Mouse (Mus musculus) MEL (cell line): ENCODE data around the gene Ptprh. TPM values are rescaled to one million over a fixed set of nuclear protein-coding genes. Genes with fewer than 3 reads are reported as not detected.

Experiments used
- DNase-seq: peaks from one replicate; pipeline ENCODE4 v3.0.0; 2011; ENCODE audit warnings: low read depth, low spot score
- H3K27ac ChIP-seq: 2 replicates; pipeline ENCODE4 v1.5.1; 2012; ENCODE audit warnings: low read depth, mild to moderate bottlenecking, control low read depth, low read length, moderate library complexity; ENCODE audit not compliant: control insufficient read depth
- H3K27me3 ChIP-seq, 2 experiments: fragments of 150-350 bp in 1 of 2; sonication (generic) in 1 of 2; 2 replicates each; pipeline ENCODE4 v1.6.1; 2012; ENCODE audit warnings: low read length in 2 of 2, mild to moderate bottlenecking in 2 of 2, improper control_type of control experiment in 1 of 2, moderate library complexity in 1 of 2; ENCODE audit not compliant: insufficient read depth in 2 of 2, control insufficient read depth in 1 of 2
- H3K36me3 ChIP-seq, 2 experiments: 2 replicates each; pipeline ENCODE4 v1.6.1; 2012 to 2014; ENCODE audit warnings: low read length in 2 of 2, improper control_type of control experiment in 1 of 2, inconsistent platforms in 1 of 2, mild to moderate bottlenecking in 1 of 2; ENCODE audit not compliant: insufficient read depth in 2 of 2, control insufficient read depth in 1 of 2
- H3K4me1 ChIP-seq, 2 experiments: fragments of 150-350 bp in 1 of 2; sonication (generic) in 1 of 2; 2 replicates each; pipeline ENCODE4 v1.6.1; 2012; ENCODE audit warnings: low read length in 2 of 2, improper control_type of control experiment in 1 of 2, mild to moderate bottlenecking in 1 of 2; ENCODE audit not compliant: insufficient read depth in 2 of 2, control insufficient read depth in 1 of 2
- H3K4me3 ChIP-seq, 2 experiments: fragments of 150-350 bp in 1 of 2; sonication (generic) in 1 of 2; 2 replicates each; pipeline ENCODE4 v1.5.1; 2012; ENCODE audit warnings: low read depth in 2 of 2, low read length in 2 of 2, mild to moderate bottlenecking in 2 of 2, moderate library complexity in 2 of 2, control low read depth in 1 of 2, improper control_type of control experiment in 1 of 2; ENCODE audit not compliant: control insufficient read depth in 1 of 2, insufficient read depth in 1 of 2
- H3K79me2 ChIP-seq: 2 replicates; pipeline ENCODE4 v1.6.1; 2012; ENCODE audit warnings: mild to moderate bottlenecking, low read length, moderate library complexity; ENCODE audit not compliant: control insufficient read depth, poor library complexity, insufficient read depth
- H3K9ac ChIP-seq: 2 replicates; pipeline ENCODE4 v1.6.1; 2012; ENCODE audit warnings: low read depth, mild to moderate bottlenecking, control low read depth, low read length, moderate library complexity; ENCODE audit not compliant: control insufficient read depth, poor library complexity, severe bottlenecking
- H3K9me3 ChIP-seq: fragments of 150-350 bp; sonication (generic); replicated peaks from 2 replicates; pipeline ENCODE4 v1.6.1; 2012; ENCODE audit warnings: mild to moderate bottlenecking, low read length, improper control_type of control experiment, moderate library complexity; ENCODE audit not compliant: insufficient read depth
- BHLHE40 ChIP-seq: IDR thresholded peaks from 2 replicates; pipeline ENCODE4 v1.6.1; 2012; ENCODE audit warnings: low read depth, mild to moderate bottlenecking, inconsistent platforms, low read length, improper control_type of control experiment, borderline replicate concordance
- CHD1 ChIP-seq: IDR thresholded peaks from 2 replicates; pipeline ENCODE4 v1.6.1; 2012; ENCODE audit warnings: low read depth, mild to moderate bottlenecking, inconsistent platforms, low read length, improper control_type of control experiment
- CHD2 ChIP-seq: IDR thresholded peaks from 2 replicates; pipeline ENCODE4 v1.6.1; 2011; ENCODE audit warnings: low read length, improper control_type of control experiment
- E2F4 ChIP-seq: IDR thresholded peaks from 2 replicates; pipeline ENCODE4 v1.6.1; 2011; ENCODE audit warnings: low read depth, low read length, improper control_type of control experiment, borderline replicate concordance
- ELF1 ChIP-seq: IDR thresholded peaks from 2 replicates; pipeline ENCODE4 v1.6.1; 2014; ENCODE audit warnings: low read depth, mild to moderate bottlenecking, inconsistent platforms, low read length, improper control_type of control experiment, moderate library complexity
- EP300 ChIP-seq, 2 experiments: IDR thresholded peaks; 2 replicates each; pipeline ENCODE4 v1.6.1; 2011; ENCODE audit warnings: improper control_type of control experiment in 2 of 2, low read length in 2 of 2, low read depth in 1 of 2, mild to moderate bottlenecking in 1 of 2
- GABPA ChIP-seq: IDR thresholded peaks from 2 replicates; pipeline ENCODE4 v1.6.1; 2012; ENCODE audit warnings: low read depth, mild to moderate bottlenecking, inconsistent platforms, low read length, improper control_type of control experiment, moderate library complexity
- GATA1 ChIP-seq: IDR thresholded peaks from 2 replicates; pipeline ENCODE4 v1.6.1; 2011; ENCODE audit warnings: low read depth, low read length, improper control_type of control experiment
- HCFC1 ChIP-seq: IDR thresholded peaks from 2 replicates; pipeline ENCODE4 v1.6.1; 2012; ENCODE audit warnings: low read depth, mild to moderate bottlenecking, inconsistent platforms, low read length, improper control_type of control experiment, moderate library complexity
- JUND ChIP-seq: IDR thresholded peaks from 2 replicates; pipeline ENCODE4 v1.6.1; 2011; ENCODE audit warnings: low read depth, mild to moderate bottlenecking, improper control_type of control experiment, low read length
- MEF2A ChIP-seq: IDR thresholded peaks from 2 replicates; pipeline ENCODE4 v1.6.1; 2014; ENCODE audit warnings: low read depth, mild to moderate bottlenecking, inconsistent platforms, low read length, improper control_type of control experiment; ENCODE audit not compliant: poor library complexity, insufficient replicate concordance, severe bottlenecking; ENCODE audit errors: extremely low read depth
- MXI1 ChIP-seq: IDR thresholded peaks from 2 replicates; pipeline ENCODE4 v1.6.1; 2011; ENCODE audit warnings: mild to moderate bottlenecking, low read depth, low read length, improper control_type of control experiment
- POLR2A ChIP-seq, 2 experiments: IDR thresholded peaks; 2 replicates each; pipeline ENCODE4 v1.6.1; 2011 to 2012; ENCODE audit warnings: low read length in 2 of 2, mild to moderate bottlenecking in 2 of 2, control low read depth in 1 of 2, improper control_type of control experiment in 1 of 2, low read depth in 1 of 2, moderate library complexity in 1 of 2; ENCODE audit not compliant: control insufficient read depth in 1 of 2, insufficient read depth in 1 of 2, poor library complexity in 1 of 2
- POLR2AphosphoS2 ChIP-seq: IDR thresholded peaks from 2 replicates; pipeline ENCODE4 v1.6.1; 2011; ENCODE audit warnings: low read length, improper control_type of control experiment
- RAD21 ChIP-seq: IDR thresholded peaks from 2 replicates; pipeline ENCODE4 v1.6.1; 2011; ENCODE audit warnings: mild to moderate bottlenecking, low read depth, low read length, improper control_type of control experiment
- RCOR1 ChIP-seq: IDR thresholded peaks from 2 replicates; pipeline ENCODE4 v1.6.1; 2012; ENCODE audit warnings: low read depth, mild to moderate bottlenecking, inconsistent platforms, low read length, improper control_type of control experiment
- SMC3 ChIP-seq: IDR thresholded peaks from 2 replicates; pipeline ENCODE4 v1.6.1; 2011; ENCODE audit warnings: low read depth, low read length, improper control_type of control experiment
- TAL1 ChIP-seq: IDR thresholded peaks from 2 replicates; pipeline ENCODE4 v1.6.1; 2012; ENCODE audit warnings: mild to moderate bottlenecking, inconsistent platforms, low read length, moderate library complexity, mixed read lengths
- TCF12 ChIP-seq: IDR thresholded peaks from 2 replicates; pipeline ENCODE4 v1.6.1; 2014; ENCODE audit warnings: low read depth, mild to moderate bottlenecking, inconsistent platforms, low read length, improper control_type of control experiment, moderate library complexity
- USF2 ChIP-seq, 2 experiments: IDR thresholded peaks; 2 replicates each; pipeline ENCODE4 v1.6.1; 2011 to 2012; ENCODE audit warnings: improper control_type of control experiment in 2 of 2, low read length in 2 of 2, borderline replicate concordance in 1 of 2, inconsistent platforms in 1 of 2, low read depth in 1 of 2, mild to moderate bottlenecking in 1 of 2; ENCODE audit not compliant: insufficient read depth in 1 of 2
- ZC3H11A ChIP-seq: IDR thresholded peaks from 2 replicates; pipeline ENCODE4 v1.6.1; 2012; ENCODE audit warnings: low read depth, mild to moderate bottlenecking, inconsistent platforms, low read length, improper control_type of control experiment
- ZKSCAN1 ChIP-seq: IDR thresholded peaks from 2 replicates; pipeline ENCODE4 v1.6.1; 2012; ENCODE audit warnings: low read depth, mild to moderate bottlenecking, inconsistent platforms, low read length, improper control_type of control experiment, moderate library complexity
- polyA plus RNA-seq, 2 experiments: library from polyadenylated mRNA; stranded (reverse) in 1 of 2; unstranded in 1 of 2; fragments of >175 nt in 1 of 2; fragments of >200 nt in 1 of 2; gene quantifications; 2 replicates each; pipeline versions ENCODE4 v1.2.1 to v1.2.4; 2012; ENCODE audit warnings: low replicate concordance in 2 of 2, low read depth in 1 of 2; ENCODE audit not compliant: insufficient read length in 2 of 2, insufficient read depth in 1 of 2, missing spikeins in 1 of 2
- total RNA-seq: library from RNA; depleted of rRNA; stranded (reverse); fragments of 300-350 nt; gene quantifications from 2 replicates; pipeline ENCODE4 v1.2.3, GENCODE M21; 2012

Ptprh gene
- total and polyA plus RNA-seq, 3 experiments = not detected

DNA sequence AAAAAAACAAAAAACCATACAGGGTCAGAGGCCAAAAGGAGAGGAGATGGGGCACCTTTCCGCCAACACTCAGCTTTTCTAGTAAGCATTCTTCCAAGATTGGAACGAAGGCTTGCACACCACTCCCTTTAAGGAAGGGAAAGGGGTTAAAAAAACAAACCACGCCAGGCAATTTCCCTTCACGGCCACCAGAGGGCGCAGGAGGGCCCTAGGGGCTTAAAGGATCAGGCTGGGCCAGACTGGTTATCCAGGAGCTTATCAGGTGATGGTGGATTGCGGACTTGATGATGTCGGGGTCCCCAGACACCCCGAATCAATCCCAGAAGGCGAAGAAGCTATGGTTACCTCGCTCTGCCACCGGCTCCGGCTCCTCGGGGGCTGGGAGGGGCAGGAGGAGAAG is 90.6 kb downstream of the Ptprh start (continued):
- TF ChIP-seq POLR2AphosphoS2 (no peak), E2F4 (no peak), MXI1 (no peak), MEF2A (no peak), RAD21 (peak; percentile 2; the same call in 1 of the 2 replicates)

DNA sequence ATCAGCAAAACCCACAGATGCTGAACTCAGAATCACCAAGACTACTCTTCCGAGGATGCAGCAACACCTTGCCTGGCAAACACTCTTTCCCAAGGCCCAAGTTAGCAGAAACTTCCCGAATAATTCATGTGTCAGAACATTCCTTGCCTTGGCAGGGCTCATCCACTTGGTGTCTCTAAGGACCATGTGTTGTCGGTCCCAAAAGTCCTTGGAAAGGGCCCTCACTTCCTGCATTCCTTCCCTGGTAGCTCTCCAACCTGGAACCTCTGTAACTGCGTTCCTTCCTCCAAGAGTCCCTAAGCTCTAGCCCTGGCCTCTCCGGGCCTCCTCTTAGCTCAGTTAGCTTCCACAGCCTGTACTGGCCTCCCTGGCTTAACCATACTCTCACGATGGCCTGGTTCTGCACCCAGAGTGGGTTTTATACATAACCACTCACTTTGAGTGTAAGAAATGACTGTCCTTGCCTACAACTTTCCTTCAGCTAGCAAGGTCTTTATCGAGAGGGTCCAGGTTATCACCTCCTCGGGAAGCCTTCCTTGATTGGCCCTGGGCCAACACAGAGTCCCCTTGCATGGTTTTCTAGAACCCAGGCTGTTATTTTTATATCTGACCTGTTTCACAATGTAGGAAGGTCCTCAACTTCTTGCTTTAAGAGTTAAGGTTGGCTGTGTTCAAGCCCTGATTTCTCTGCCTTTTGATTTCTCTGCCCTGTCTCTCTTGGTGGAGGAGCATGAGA is 92.2 kb downstream of the Ptprh start:
- peak; percentile 56 for DNase-seq
- peaks cover 0 to 25% of the 10 kb centered on the region in 2 experiments; a peak in 2 of 4 replicates for H3K36me3 ChIP-seq
- H3K27me3 ChIP-seq = no peaks in the 10 kb centered on the region
- peak overlapping the region; percentile 3 for H3K27ac ChIP-seq
- H3K79me2 ChIP-seq = no peaks in the 10 kb centered on the region
- TF ChIP-seq CHD2 = no peak
- TF ChIP-seq TAL1 = peak; percentile 44
- no peak for TF ChIP-seq ZKSCAN1
- peak; percentile 40 to 56; a peak in 3 of 4 replicates for TF ChIP-seq EP300 (IDR thresholded peaks at IDR 0.05; ENCODE audit: low read depth in 1 of 2, low read length in 2 of 2)
- 0 out of 2 replicates have a peak, but pooled peaks have one; percentile 31 for TF ChIP-seq TCF12
- TF ChIP-seq JUND = no peak
- TF ChIP-seq ELF1 = no peak
- no peak for TF ChIP-seq BHLHE40
- peak; percentile 54 for TF ChIP-seq GATA1
- no peak for TF ChIP-seq USF2 (IDR thresholded peaks at IDR 0.05; ENCODE audit: borderline replicate concordance in 1 of 2, insufficient read depth in 1 of 2, low read depth in 1 of 2, low read length in 2 of 2)
- TF ChIP-seq HCFC1 = no peak
- TF ChIP-seq POLR2A (IDR thresholded peaks at IDR 0.05; ENCODE audit: control insufficient read depth in 1 of 2, insufficient read depth in 1 of 2, low read depth in 1 of 2, low read length in 2 of 2, poor library complexity in 1 of 2) = no peak
- TF ChIP-seq CHD1 = no peak
- no peak for TF ChIP-seq GABPA
- peak; percentile 22; the same call in 1 of the 2 replicates for TF ChIP-seq RCOR1
- TF ChIP-seq ZC3H11A = no peak
- no peak for TF ChIP-seq SMC3
- TF ChIP-seq, all 39 proteins: peak for 5
- Histone ChIP-seq H3K4me3 (no peak overlapping the region), H3K9me3 (no peaks in the 10 kb centered on the region), H3K4me1 (peaks cover 3 to 26% of the 10 kb centered on the region in 2 experiments), H3K9ac (no peak overlapping the region)
